Mouse (Mus musculus): ENCODE measurements around the gene Arnt2.
A peak's percentile ranks its signal among the peaks of the same experiment; 100 is the strongest.

Gene Arnt2

DNA sequence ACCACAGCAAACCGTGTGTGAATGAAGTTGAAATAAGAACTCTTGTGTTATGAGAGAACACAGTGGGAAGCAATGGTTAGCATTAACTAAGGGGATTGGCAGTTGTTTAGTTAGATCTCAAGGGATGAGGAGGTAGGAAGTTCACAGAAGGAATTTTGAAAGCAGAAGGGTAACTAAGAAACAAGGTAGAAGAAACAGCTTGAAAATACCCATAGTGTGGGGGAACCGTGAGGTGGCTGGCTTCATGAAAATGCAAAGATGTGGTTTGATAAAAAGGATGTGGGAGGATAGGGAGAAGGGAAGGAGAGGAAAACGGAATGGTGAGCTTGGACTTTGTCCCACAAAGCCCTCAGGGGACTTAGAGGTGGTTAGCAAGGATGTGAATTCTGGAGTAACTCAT lies 125.0 kb downstream of the Arnt2 start:
- DNase-seq: no peak

- no peak for DNase-seq
Measured at GRCm38 (mm10) chr7:84282231-84282630, 127.7 kb downstream of the Arnt2 start.

DNA sequence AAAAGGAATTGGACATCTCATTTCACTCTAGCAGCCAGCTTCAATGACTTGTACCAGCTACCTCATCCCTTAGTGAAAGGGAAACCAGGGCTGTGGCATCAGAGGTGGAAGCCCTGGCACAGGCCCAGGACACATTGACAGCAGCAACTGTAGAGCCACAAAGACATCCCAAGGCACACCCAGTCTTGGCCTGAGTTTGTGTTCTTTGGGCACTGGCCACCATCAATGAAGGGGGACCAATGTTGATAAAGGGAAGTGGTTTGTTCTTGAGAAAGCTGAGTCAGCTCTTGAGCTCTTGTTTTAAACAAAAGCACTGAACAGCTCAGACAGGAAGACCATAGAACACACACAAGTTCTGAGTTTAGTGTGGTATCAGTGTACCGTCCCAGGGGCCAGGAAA lies 130.7 kb downstream of the Arnt2 start:
- DNase-seq: no peak

- DNase-seq: no peak
Measured at GRCm38 (mm10) chr7:84275312-84275711, 134.7 kb downstream of the Arnt2 start.

GRCm38 (mm10) chr7:84273930-84274329 lies 136.0 kb downstream of the Arnt2 start:
- no peak for DNase-seq

GRCm38 (mm10) chr7:84272206-84272818 lies 137.7 kb downstream of the Arnt2 start:
- DNase-seq: peak; percentile 82

DNA sequence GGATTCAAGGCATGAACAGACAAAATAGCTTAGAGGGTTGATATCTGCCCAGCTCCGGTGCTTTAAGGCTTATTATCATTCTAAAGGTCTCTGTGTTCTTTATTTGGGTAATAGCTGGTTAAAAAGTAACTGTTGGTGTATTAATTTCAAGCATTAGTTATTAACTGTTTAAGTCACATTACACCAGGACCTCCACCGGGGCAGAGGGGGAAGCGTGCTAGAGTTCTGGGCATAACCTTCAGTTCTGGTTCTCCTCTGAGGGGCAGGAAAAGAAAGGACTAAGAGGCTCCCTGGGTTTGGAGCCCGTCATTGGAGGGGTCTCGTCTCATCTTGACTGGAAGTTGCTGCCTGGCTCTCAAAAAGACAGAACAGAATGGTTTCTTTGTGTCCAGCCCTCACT lies 138.5 kb downstream of the Arnt2 start:
- DNase-seq: no peak

DNA sequence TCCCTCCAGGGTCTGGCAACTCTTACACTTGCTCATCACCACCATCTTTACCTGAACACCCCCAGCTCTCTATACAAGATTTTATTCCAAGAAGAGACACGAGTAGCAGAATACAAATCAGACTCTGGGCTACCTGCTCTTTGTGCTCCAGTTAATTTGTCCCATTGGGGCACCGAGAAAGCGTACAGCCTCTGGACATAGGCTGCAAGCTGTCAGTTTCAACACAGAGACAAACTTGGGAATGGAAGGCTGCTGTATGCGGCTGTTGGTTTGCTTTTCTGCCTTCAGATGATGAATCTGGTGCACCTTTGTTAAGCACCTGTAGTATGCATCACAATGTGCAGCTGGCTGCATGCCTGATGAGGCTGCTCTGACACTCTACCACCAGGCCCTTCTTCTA lies 146.5 kb downstream of the Arnt2 start:
- no peak for DNase-seq

- DNase-seq: no peak
Measured at GRCm38 (mm10) chr7:84261341-84261740, 148.6 kb downstream of the Arnt2 start.

GRCm38 (mm10) chr7:84260401-84260800 lies 149.6 kb downstream of the Arnt2 start:
- no peak for DNase-seq

- no peak for DNase-seq
Measured at GRCm38 (mm10) chr7:84259309-84259985, 150.5 kb downstream of the Arnt2 start.

GRCm38 (mm10) chr7:84256661-84257060 lies 153.3 kb downstream of the Arnt2 start:
- peak; percentile 21 for DNase-seq

DNA sequence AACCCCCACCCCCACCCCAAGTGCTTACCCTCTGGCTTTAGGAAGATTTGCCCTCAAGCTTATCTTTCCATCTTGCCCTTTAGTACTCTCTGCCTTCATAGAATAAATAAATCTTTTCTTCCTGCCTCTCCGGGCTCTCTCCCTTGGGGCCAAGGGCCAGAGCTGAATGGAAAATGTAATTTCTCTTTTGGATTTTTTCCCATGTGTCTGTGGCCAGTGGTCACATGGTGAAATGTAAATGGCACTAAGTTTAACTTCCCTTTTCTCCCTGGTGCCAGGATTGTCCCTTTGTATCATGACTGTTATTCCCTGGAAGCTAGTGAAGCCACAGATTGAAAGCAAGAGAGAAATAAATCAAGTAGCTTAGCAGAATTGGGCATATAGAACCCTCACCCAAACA lies 153.7 kb downstream of the Arnt2 start:
- DNase-seq: no peak

GRCm38 (mm10) chr7:84254916-84255315 lies 155.1 kb downstream of the Arnt2 start:
- no peak for DNase-seq

DNA sequence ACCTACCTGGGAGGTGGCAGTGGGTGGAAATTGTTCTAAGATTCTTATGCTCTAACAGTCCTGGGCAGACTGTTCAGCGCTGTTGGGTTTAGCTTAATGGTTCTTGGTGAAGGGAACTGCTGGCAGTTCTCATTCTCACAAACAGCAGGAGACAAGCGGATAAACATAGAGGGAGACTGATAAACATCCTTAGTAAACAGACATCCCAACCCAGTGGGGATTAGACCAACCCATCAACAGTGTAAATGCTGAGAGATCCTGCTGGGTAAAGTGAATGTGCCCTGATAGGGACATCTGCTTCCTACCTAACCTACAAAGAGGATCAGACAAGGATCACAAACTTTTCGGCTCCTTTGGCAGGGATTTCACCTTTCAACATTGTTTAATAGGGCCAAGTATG lies 155.7 kb downstream of the Arnt2 start:
- no peak for DNase-seq

- no peak for DNase-seq
Measured at GRCm38 (mm10) chr7:84251667-84252066, 158.3 kb downstream of the Arnt2 start.

GRCm38 (mm10) chr7:84250736-84251135 lies 159.2 kb downstream of the Arnt2 start:
- no peak for DNase-seq

DNA sequence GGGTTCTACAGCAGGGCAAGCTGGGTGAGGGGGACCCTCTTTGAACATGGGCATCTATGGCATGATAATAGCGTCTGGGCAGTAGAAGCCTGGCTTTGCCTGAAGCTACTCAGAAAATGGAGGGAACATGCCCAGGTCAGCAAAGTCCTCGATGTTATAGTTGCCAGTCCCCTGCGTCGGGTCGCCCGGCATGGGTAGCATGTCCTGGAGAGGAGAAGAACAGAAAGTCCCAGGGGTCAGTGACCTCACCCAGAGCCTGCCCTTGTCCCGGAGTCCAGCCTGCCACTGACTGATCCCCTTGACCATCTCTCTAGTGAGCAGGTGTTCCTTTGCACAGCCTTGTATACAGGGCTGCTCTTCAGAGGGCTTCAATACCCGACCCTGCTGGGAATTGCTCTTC lies 160.0 kb downstream of the Arnt2 start:
- no peak for DNase-seq

- no peak for DNase-seq
Measured at GRCm38 (mm10) chr7:84249381-84249780, 160.6 kb downstream of the Arnt2 start.

GRCm38 (mm10) chr7:84247960-84248665 lies 161.9 kb downstream of the Arnt2 start:
- DNase-seq: no peak

GRCm38 (mm10) chr7:84246878-84247277 lies 163.1 kb downstream of the Arnt2 start:
- DNase-seq: no peak

- DNase-seq: no peak
Measured at GRCm38 (mm10) chr7:84246093-84246492, 163.9 kb downstream of the Arnt2 start.

DNA sequence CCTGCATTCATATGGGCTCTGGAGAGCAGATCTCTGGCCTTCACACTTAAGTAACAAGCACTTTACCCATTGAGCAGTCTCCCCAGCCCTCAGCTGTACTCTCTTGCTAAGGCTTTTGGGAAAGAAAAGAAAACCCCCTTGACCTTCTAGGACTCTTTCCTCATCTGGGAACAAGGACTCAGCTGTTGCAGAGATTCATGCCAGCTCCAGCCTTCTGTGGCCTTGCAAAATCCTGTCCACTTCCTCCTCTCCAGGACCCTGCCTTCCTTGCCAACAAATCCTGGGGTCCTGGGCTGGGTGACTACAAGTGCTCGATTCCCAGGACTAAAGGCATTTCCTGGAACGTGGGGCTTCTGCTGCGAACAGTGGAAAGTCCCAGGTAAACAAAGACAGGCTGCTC lies 169.6 kb downstream of the Arnt2 start:
- no peak for DNase-seq

DNA sequence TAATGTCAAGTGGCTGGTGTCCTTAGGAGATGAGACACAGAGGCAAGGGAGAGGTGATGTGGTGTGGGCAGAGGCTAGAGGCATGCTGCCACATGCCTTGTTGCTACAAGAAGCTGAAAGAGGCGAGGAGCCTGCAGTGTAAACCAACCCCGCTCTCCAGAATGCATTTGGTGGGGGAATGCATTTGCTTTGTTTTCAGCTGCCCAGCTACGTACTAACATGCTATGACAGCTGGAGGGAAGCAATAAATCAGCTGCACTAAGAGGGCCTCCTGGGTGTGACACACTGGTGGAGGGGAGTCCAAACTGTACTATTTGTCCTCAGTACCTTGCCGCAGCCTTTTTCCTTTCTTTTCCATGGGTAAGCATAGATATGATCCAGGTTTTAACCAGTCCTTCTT lies 172.3 kb downstream of the Arnt2 start:
- DNase-seq: no peak
